Mouse (Mus musculus): Measurements from ENCODE around the gene Ftl1-ps1. TPM values are rescaled to one million over a fixed set of nuclear protein-coding genes. Genes with fewer than 3 reads are reported as not detected.

The Ftl1-ps1 gene
- polyA plus RNA-seq (2014; fragmentation: Illumina TruSeq; extraction: RNeasy Lipid Tissue Mini Kit (QIAGEN cat#74804); ENCODE audit: low read depth, low replicate concordance) = 15.5 TPM

GRCm38 (mm10) chr13:74399298-74399839, at the start of gene Ftl1-ps1:
Gene Ftl1-ps1, plus strand, starts transcription at chr13:74399694.

GRCm38 (mm10) chr13:74363859-74364235, 35.6 kb upstream of the Ftl1-ps1 start, which contains the start of gene Lrrc14b:
Gene Lrrc14b, minus strand, starts transcription at chr13:74364005.

DNA sequence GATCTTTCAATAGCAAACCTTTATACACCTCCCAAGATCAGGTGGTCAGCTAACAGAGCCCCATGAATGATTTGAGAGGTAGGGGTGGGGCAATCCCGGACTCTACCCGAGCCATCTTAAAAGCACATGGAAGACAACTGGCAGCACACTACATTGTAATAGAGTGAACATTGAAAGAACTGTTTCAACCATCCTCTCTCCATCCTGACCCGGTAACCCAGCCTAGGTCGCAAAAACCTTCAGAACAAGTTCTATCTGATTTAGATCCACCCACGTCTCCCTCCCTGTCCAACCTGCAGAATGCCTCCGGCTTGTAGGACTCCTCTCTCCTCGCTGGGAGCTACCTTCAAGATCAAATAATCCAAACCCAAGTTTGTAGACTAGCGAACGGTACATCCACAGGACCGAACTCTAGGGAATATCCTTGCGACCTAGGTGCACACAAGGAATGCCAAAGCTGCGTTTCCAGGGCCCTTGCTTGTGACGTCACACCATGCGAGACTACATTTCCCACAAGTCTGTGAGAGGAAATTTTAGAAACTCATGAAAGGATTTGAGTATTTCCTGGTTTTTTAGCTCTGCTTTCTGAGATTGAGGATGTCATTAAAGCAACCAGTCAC, 9.0 kb upstream of the Ftl1-ps1 start, which contains the start of gene Zfp72:
Gene Zfp72 (minus strand): TSS at position 466 of the 620 bp plus-strand sequence.

Other genes starting within 250 kb of the Ftl1-ps1 start
- 16.1 TPM for gene Exoc3, start 191.0 kb upstream of the Ftl1-ps1 start, polyA plus RNA-seq (2014; fragmentation: Illumina TruSeq; extraction: RNeasy Lipid Tissue Mini Kit (QIAGEN cat#74804); ENCODE audit: low read depth, low replicate concordance)
- not detected for gene Ahrr, start 107.4 kb upstream of the Ftl1-ps1 start, polyA plus RNA-seq (2014; fragmentation: Illumina TruSeq; extraction: RNeasy Lipid Tissue Mini Kit (QIAGEN cat#74804); ENCODE audit: low read depth, low replicate concordance)
- gene Pdcd6, start 82.1 kb upstream of the Ftl1-ps1 start, polyA plus RNA-seq (2014; fragmentation: Illumina TruSeq; extraction: RNeasy Lipid Tissue Mini Kit (QIAGEN cat#74804); ENCODE audit: low read depth, low replicate concordance) = 102 TPM
- gene Sdha, start 49.4 kb upstream of the Ftl1-ps1 start, polyA plus RNA-seq (2014; fragmentation: Illumina TruSeq; extraction: RNeasy Lipid Tissue Mini Kit (QIAGEN cat#74804); ENCODE audit: low read depth, low replicate concordance) = 371 TPM
- 14.6 TPM for gene Ccdc127, start 49.4 kb upstream of the Ftl1-ps1 start, polyA plus RNA-seq (2014; fragmentation: Illumina TruSeq; extraction: RNeasy Lipid Tissue Mini Kit (QIAGEN cat#74804); ENCODE audit: low read depth, low replicate concordance)
- 0.21 TPM for gene Lrrc14b, start 35.7 kb upstream of the Ftl1-ps1 start, polyA plus RNA-seq (2014; fragmentation: Illumina TruSeq; extraction: RNeasy Lipid Tissue Mini Kit (QIAGEN cat#74804); ENCODE audit: low read depth, low replicate concordance)
- 8.0 TPM for gene Zfp72, start 8.9 kb upstream of the Ftl1-ps1 start, polyA plus RNA-seq (2014; fragmentation: Illumina TruSeq; extraction: RNeasy Lipid Tissue Mini Kit (QIAGEN cat#74804); ENCODE audit: low read depth, low replicate concordance)
- gene Zfp825, start 94.3 kb downstream of the Ftl1-ps1 start, polyA plus RNA-seq (2014; fragmentation: Illumina TruSeq; extraction: RNeasy Lipid Tissue Mini Kit (QIAGEN cat#74804); ENCODE audit: low read depth, low replicate concordance) = 104 TPM
- 129 TPM for gene Erap1, start 239.9 kb downstream of the Ftl1-ps1 start, polyA plus RNA-seq (2014; fragmentation: Illumina TruSeq; extraction: RNeasy Lipid Tissue Mini Kit (QIAGEN cat#74804); ENCODE audit: low read depth, low replicate concordance)